Mouse (Mus musculus): ENCODE results near the gene Osgep. TPM values are rescaled to one million over a fixed set of nuclear protein-coding genes. Genes with fewer than 3 reads are reported as not detected.
"Not testable (repeated sequence)": the region's sequence is repeated elsewhere in the genome, so short reads cannot be mapped to it uniquely, and the experiment has no call there.

Gene Osgep
- polyA plus RNA-seq, 2 experiments, result 137 to 164 TPM

DNA sequence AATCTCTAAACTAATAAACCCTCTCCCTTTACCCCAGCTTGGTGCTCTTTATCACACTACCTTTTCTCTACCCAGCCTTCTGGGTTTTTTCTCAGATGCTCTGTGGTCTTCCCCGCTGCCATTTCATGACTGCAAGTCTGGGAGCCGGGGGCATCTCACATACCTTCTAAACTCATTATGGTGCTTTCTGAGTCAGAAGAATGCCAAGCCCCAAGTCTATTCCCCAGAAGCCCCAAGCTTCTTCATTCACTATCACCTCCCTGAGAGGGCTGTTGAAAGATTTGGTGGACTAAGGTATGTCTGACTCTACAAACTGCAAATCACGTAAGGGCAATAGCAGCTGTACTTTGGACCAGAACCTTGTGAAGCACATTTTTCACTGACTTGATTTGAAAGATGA, 57.7 kb downstream of the Osgep start:
- no peaks in the 10 kb centered on the region for H3K4me1 ChIP-seq (ENCODE audit: control insufficient read depth, insufficient read depth, low read length)
- no peaks in the 10 kb centered on the region for H3K27me3 ChIP-seq (ENCODE audit: control insufficient read depth, insufficient read depth, low read length)
- no peak overlapping the region for H3K27ac ChIP-seq (replicated peaks; ENCODE audit: low read depth, low read length)
- no peak for ATAC-seq (ENCODE audit: low FRiP score, low read depth)
- no peak for TF ChIP-seq POLR2A (IDR thresholded peaks at IDR 0.05; ENCODE audit: borderline replicate concordance, extremely low read depth, insufficient read depth, insufficient read length)
- H3K9me3 ChIP-seq (ENCODE audit: control insufficient read depth, low read length), result no peaks in the 10 kb centered on the region
- 95% methylated on average over 3 of the region's 3 CpGs for WGBS
- no peak overlapping the region for H3K4me3 ChIP-seq (replicated peaks; ENCODE audit: low read length)
- no peak overlapping the region for H3K4me2 ChIP-seq (replicated peaks; ENCODE audit: low read depth, low read length, severe bottlenecking)
- no peaks in the 10 kb centered on the region for H3K36me3 ChIP-seq (ENCODE audit: control insufficient read depth, insufficient read depth, low read length)
- H3K9ac ChIP-seq (ENCODE audit: low read depth, low read length, severe bottlenecking), result no peak overlapping the region
- no peak for DNase-seq (ENCODE audit: low spot score)

DNA sequence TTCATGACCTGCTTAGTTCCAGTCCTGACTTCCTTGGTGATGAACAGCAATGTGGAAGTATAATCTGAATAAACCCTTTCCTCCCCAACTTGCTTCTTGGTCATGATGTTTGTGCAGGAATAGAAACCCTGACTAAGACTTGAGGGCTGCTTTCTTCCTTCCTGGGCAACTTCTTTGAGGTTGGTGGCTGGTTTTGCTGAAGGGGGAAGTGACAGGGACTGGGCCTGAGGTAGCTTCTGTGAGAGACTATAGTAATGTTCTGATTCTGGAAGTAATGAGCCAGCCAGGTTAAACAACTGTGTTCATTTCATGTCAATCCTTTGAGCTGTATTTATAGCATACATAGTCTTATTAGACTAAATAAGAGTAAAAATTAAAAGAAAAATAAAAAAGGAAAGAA, 59.7 kb downstream of the Osgep start:
- not testable (repeated sequence) for ATAC-seq (ENCODE audit: low FRiP score, low read depth); H3K9ac ChIP-seq (ENCODE audit: low read depth, low read length, severe bottlenecking); H3K36me3 ChIP-seq (ENCODE audit: control insufficient read depth, insufficient read depth, low read length); H3K4me3 ChIP-seq (replicated peaks; ENCODE audit: low read length); H3K4me2 ChIP-seq (replicated peaks; ENCODE audit: low read depth, low read length, severe bottlenecking); DNase-seq (ENCODE audit: low spot score); H3K4me1 ChIP-seq (ENCODE audit: control insufficient read depth, insufficient read depth, low read length); H3K27ac ChIP-seq (replicated peaks; ENCODE audit: low read depth, low read length); H3K27me3 ChIP-seq (ENCODE audit: control insufficient read depth, insufficient read depth, low read length); H3K9me3 ChIP-seq (ENCODE audit: control insufficient read depth, low read length)

DNA sequence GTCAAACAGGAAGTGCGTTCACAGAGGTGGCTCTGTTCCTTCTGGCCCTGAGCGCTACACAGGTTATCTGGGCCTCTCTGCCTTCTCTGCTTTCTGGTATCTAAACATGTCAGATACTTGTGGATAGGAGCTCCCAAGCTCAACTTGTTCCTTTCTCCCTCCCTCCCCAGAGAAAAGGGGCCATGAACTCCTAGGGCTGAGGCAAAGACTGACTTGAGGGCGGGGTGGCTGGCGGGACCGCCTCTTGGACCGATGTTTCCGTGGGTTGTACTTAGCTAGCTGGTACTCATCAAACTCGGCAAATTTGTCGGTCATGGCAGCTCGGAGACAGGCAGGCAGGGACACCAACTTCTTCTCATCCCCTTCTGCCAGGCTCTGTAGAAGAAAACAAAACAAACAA, 62.1 kb downstream of the Osgep start:
- 92% methylated on average over 10 of the region's 10 CpGs for WGBS
- Histone ChIP-seq H3K27me3 (ENCODE audit: control insufficient read depth, insufficient read depth, low read length) (no peaks in the 10 kb centered on the region), H3K4me1 (ENCODE audit: control insufficient read depth, insufficient read depth, low read length) (no peaks in the 10 kb centered on the region), H3K27ac (replicated peaks; ENCODE audit: low read depth, low read length) (no peak overlapping the region), H3K9me3 (ENCODE audit: control insufficient read depth, low read length) (no peaks in the 10 kb centered on the region), H3K9ac (ENCODE audit: low read depth, low read length, severe bottlenecking) (no peak overlapping the region), H3K4me3 (replicated peaks; ENCODE audit: low read length) (no peak overlapping the region), H3K4me2 (replicated peaks; ENCODE audit: low read depth, low read length, severe bottlenecking) (no peak overlapping the region), H3K36me3 (ENCODE audit: control insufficient read depth, insufficient read depth, low read length) (no peaks in the 10 kb centered on the region)
- DNase-seq (ENCODE audit: low spot score) (no peak), ATAC-seq (ENCODE audit: low FRiP score, low read depth) (no peak)
- no peak for TF ChIP-seq POLR2A (IDR thresholded peaks at IDR 0.05; ENCODE audit: borderline replicate concordance, extremely low read depth, insufficient read depth, insufficient read length)

Other genes starting within 250 kb of the Osgep start
- not detected in 2 replicates for gene Olfr747, start 231.7 kb downstream of the Osgep start, polyA plus RNA-seq (2012; rRNA removed)
- gene Olfr747, start 231.7 kb downstream of the Osgep start, polyA plus RNA-seq (2014; fragmentation: Nextera tagmentation; extraction: Ambion mirVana), result not detected in 2 replicates
- not detected in 2 replicates for gene Olfr748, start 217.5 kb downstream of the Osgep start, polyA plus RNA-seq (2012; rRNA removed)
- gene Olfr748, start 217.5 kb downstream of the Osgep start, polyA plus RNA-seq (2014; fragmentation: Nextera tagmentation; extraction: Ambion mirVana), result not detected in 2 replicates
- gene Olfr749, start 179.8 kb downstream of the Osgep start, polyA plus RNA-seq (2012; rRNA removed), result not detected in 2 replicates
- not detected in 2 replicates for gene Olfr749, start 179.8 kb downstream of the Osgep start, polyA plus RNA-seq (2014; fragmentation: Nextera tagmentation; extraction: Ambion mirVana)
- gene Ttc5, start 139.4 kb downstream of the Osgep start, polyA plus RNA-seq (2012; rRNA removed), result 75.6 and 77.4 TPM in 2 replicates
- 63.2 and 67.6 TPM in 2 replicates for gene Ttc5, start 139.4 kb downstream of the Osgep start, polyA plus RNA-seq (2014; fragmentation: Nextera tagmentation; extraction: Ambion mirVana)
- gene Ccnb1ip1, start 117.2 kb downstream of the Osgep start, polyA plus RNA-seq (2012; rRNA removed), result not detected in 2 replicates
- not detected in 2 replicates for gene Ccnb1ip1, start 117.2 kb downstream of the Osgep start, polyA plus RNA-seq (2014; fragmentation: Nextera tagmentation; extraction: Ambion mirVana)
- gene Parp2, start 117.1 kb downstream of the Osgep start, polyA plus RNA-seq (2012; rRNA removed), result 65.4 and 86.6 TPM in 2 replicates
- gene Parp2, start 117.1 kb downstream of the Osgep start, polyA plus RNA-seq (2014; fragmentation: Nextera tagmentation; extraction: Ambion mirVana), result 54.0 and 57.8 TPM in 2 replicates
- 9.5 and 13.0 TPM in 2 replicates for gene Tep1, start 54.3 kb downstream of the Osgep start, polyA plus RNA-seq (2012; rRNA removed)
- 8.3 and 10.5 TPM in 2 replicates for gene Tep1, start 54.3 kb downstream of the Osgep start, polyA plus RNA-seq (2014; fragmentation: Nextera tagmentation; extraction: Ambion mirVana)
- 0.17 and 0.28 TPM in 2 replicates for gene Klhl33, start 27.4 kb downstream of the Osgep start, polyA plus RNA-seq (2012; rRNA removed)
- gene Klhl33, start 27.4 kb downstream of the Osgep start, polyA plus RNA-seq (2014; fragmentation: Nextera tagmentation; extraction: Ambion mirVana), result 0.08 and 0.11 TPM in 2 replicates
- gene Apex1, start 75 bp upstream of the Osgep start, polyA plus RNA-seq (2012; rRNA removed), result 127 and 143 TPM in 2 replicates
- gene Apex1, start 75 bp upstream of the Osgep start, polyA plus RNA-seq (2014; fragmentation: Nextera tagmentation; extraction: Ambion mirVana), result 218 and 219 TPM in 2 replicates
- 82.3 and 122 TPM in 2 replicates for gene Pip4p1, start 6.0 kb upstream of the Osgep start, polyA plus RNA-seq (2012; rRNA removed)
- 50.3 and 54.0 TPM in 2 replicates for gene Pip4p1, start 6.0 kb upstream of the Osgep start, polyA plus RNA-seq (2014; fragmentation: Nextera tagmentation; extraction: Ambion mirVana)
- 37.7 and 42.1 TPM in 2 replicates for gene Pnp, start 6.2 kb upstream of the Osgep start, polyA plus RNA-seq (2012; rRNA removed)
- gene Pnp, start 6.2 kb upstream of the Osgep start, polyA plus RNA-seq (2014; fragmentation: Nextera tagmentation; extraction: Ambion mirVana), result 52.4 and 52.6 TPM in 2 replicates
- gene Gm49342, start 19.6 kb upstream of the Osgep start, polyA plus RNA-seq (2012; rRNA removed), result 42.1 and 42.8 TPM in 2 replicates
- not detected in 2 replicates for gene Gm49342, start 19.6 kb upstream of the Osgep start, polyA plus RNA-seq (2014; fragmentation: Nextera tagmentation; extraction: Ambion mirVana)
- gene Pnp2, start 31.1 kb upstream of the Osgep start, polyA plus RNA-seq (2012; rRNA removed), result 0.15 and 0.31 TPM in 2 replicates
- gene Pnp2, start 31.1 kb upstream of the Osgep start, polyA plus RNA-seq (2014; fragmentation: Nextera tagmentation; extraction: Ambion mirVana), result 0.37 and 0.39 TPM in 2 replicates
- gene Rnase10, start 82.9 kb upstream of the Osgep start, polyA plus RNA-seq (2012; rRNA removed), result 0.13 and 0.18 TPM in 2 replicates
- gene Rnase10, start 82.9 kb upstream of the Osgep start, polyA plus RNA-seq (2014; fragmentation: Nextera tagmentation; extraction: Ambion mirVana), result not detected in 2 replicates
- 0.05 TPM in 1 of 2 replicates, not detected in the other for gene Rnase9, start 117.0 kb upstream of the Osgep start, polyA plus RNA-seq (2012; rRNA removed)
- gene Rnase9, start 117.0 kb upstream of the Osgep start, polyA plus RNA-seq (2014; fragmentation: Nextera tagmentation; extraction: Ambion mirVana), result not detected in 2 replicates
- gene Rnase11, start 125.3 kb upstream of the Osgep start, polyA plus RNA-seq (2012; rRNA removed), result not detected in 2 replicates
- not detected in 2 replicates for gene Rnase11, start 125.3 kb upstream of the Osgep start, polyA plus RNA-seq (2014; fragmentation: Nextera tagmentation; extraction: Ambion mirVana)
- 0.14 and 0.17 TPM in 2 replicates for gene Rnase12, start 132.8 kb upstream of the Osgep start, polyA plus RNA-seq (2012; rRNA removed)
- gene Rnase12, start 132.8 kb upstream of the Osgep start, polyA plus RNA-seq (2014; fragmentation: Nextera tagmentation; extraction: Ambion mirVana), result not detected in 2 replicates
- not detected in 2 replicates for gene Olfr750, start 149.5 kb upstream of the Osgep start, polyA plus RNA-seq (2012; rRNA removed)
- not detected in 2 replicates for gene Olfr750, start 149.5 kb upstream of the Osgep start, polyA plus RNA-seq (2014; fragmentation: Nextera tagmentation; extraction: Ambion mirVana)
- 66.2 and 67.4 TPM in 2 replicates for gene Rnase4, start 166.2 kb upstream of the Osgep start, polyA plus RNA-seq (2012; rRNA removed)
- gene Rnase4, start 166.2 kb upstream of the Osgep start, polyA plus RNA-seq (2014; fragmentation: Nextera tagmentation; extraction: Ambion mirVana), result 51.9 and 59.4 TPM in 2 replicates
- gene Ang, start 166.3 kb upstream of the Osgep start, polyA plus RNA-seq (2012; rRNA removed), result 9.7 and 13.6 TPM in 2 replicates
- 7.3 and 8.3 TPM in 2 replicates for gene Ang, start 166.3 kb upstream of the Osgep start, polyA plus RNA-seq (2014; fragmentation: Nextera tagmentation; extraction: Ambion mirVana)
- gene Eddm3b, start 189.5 kb upstream of the Osgep start, polyA plus RNA-seq (2012; rRNA removed), result 0.04 TPM in 1 of 2 replicates, not detected in the other
- not detected in 2 replicates for gene Eddm3b, start 189.5 kb upstream of the Osgep start, polyA plus RNA-seq (2014; fragmentation: Nextera tagmentation; extraction: Ambion mirVana)
- gene Rnase6, start 199.0 kb upstream of the Osgep start, polyA plus RNA-seq (2012; rRNA removed), result 1.1 and 1.3 TPM in 2 replicates
- gene Rnase6, start 199.0 kb upstream of the Osgep start, polyA plus RNA-seq (2014; fragmentation: Nextera tagmentation; extraction: Ambion mirVana), result 0.77 and 2.3 TPM in 2 replicates
- 0.47 and 0.61 TPM in 2 replicates for gene Rnase1, start 221.9 kb upstream of the Osgep start, polyA plus RNA-seq (2012; rRNA removed)
- gene Rnase1, start 221.9 kb upstream of the Osgep start, polyA plus RNA-seq (2014; fragmentation: Nextera tagmentation; extraction: Ambion mirVana), result 0.39 and 0.61 TPM in 2 replicates
- gene Rnase2b, start 237.4 kb upstream of the Osgep start, polyA plus RNA-seq (2012; rRNA removed), result not detected in 2 replicates
- gene Rnase2b, start 237.4 kb upstream of the Osgep start, polyA plus RNA-seq (2014; fragmentation: Nextera tagmentation; extraction: Ambion mirVana), result not detected in 2 replicates